Mouse (Mus musculus) left cerebral cortex, adult 2 months (tissue): ENCODE results near the gene Arl2bp. TPM values are rescaled to one million over a fixed set of nuclear protein-coding genes. Genes with fewer than 3 reads are reported as not detected.

Experiments used
- DNase-seq, 2 experiments: peaks; one replicate each; pipeline ENCODE4 v3.0.0; 2021 to 2022; ENCODE audit warnings: low spot score in 2 of 2, mixed read lengths in 1 of 2; ENCODE audit errors: extremely low spot score in 1 of 2
- H3K27ac ChIP-seq: fragments of 200-600 bp; 2 replicates; pipeline ENCODE4 v1.8.1; 2022
- H3K4me3 ChIP-seq: fragments of 200-600 bp; 2 replicates; pipeline ENCODE4 v1.8.1; 2022
- CTCF ChIP-seq: fragments of 200-600 bp; IDR thresholded peaks from 2 replicates; pipeline ENCODE4 v1.8.1; 2022; ENCODE audit warnings: antibody characterized with exemption, mild to moderate bottlenecking, moderate library complexity
- intact Hi-C: fragments of 180-260 bp; cut with DNase I; formaldehyde crosslinking; loops from one replicate; pipeline ENCODE4 v1.15.1; 2025
- total RNA-seq, 2 experiments: library from RNA; stranded (reverse); gene quantifications; 2 replicates each; pipeline ENCODE4 v1.2.3; 2021

Gene Arl2bp
- total RNA-seq, 2 experiments from 2014 or later = 147 TPM

GRCm38 (mm10) chr8:94696566-94696965, 30.2 kb downstream of the Arl2bp start:
- intact Hi-C loops = loop anchor here (10.0 kb wide), 1 partner anchor 362 kb away; no protein-coding TSS in a partner anchor
- Histone ChIP-seq H3K4me3 (peak overlapping the region; percentile 54; the same call in 1 of the 2 replicates), H3K27ac (no peak overlapping the region)
- no peak for DNase-seq
- TF ChIP-seq CTCF = no peak

- intact Hi-C loops = loop anchor here (10.0 kb wide), 1 partner anchor 363 kb away; no protein-coding TSS in a partner anchor
- no peak for TF ChIP-seq CTCF
- Histone ChIP-seq H3K27ac (no peak overlapping the region), H3K4me3 (no peak overlapping the region)
- DNase-seq = no peak
Observed at GRCm38 (mm10) chr8:94697956-94698355, 31.6 kb downstream of the Arl2bp start.

GRCm38 (mm10) chr8:94699366-94699765, 33.0 kb downstream of the Arl2bp start:
- DNase-seq = peak in 1 of 2 experiments; percentile 48
- H3K27ac ChIP-seq = no peak overlapping the region
- no peak for TF ChIP-seq CTCF
- H3K4me3 ChIP-seq = no peak overlapping the region
- intact Hi-C loops = loop anchor here (10.0 kb wide), 1 partner anchor 365 kb away; no protein-coding TSS in a partner anchor

GRCm38 (mm10) chr8:94700421-94700935, 34.1 kb downstream of the Arl2bp start:
- no peak for TF ChIP-seq CTCF
- Histone ChIP-seq H3K27ac (no peak overlapping the region), H3K4me3 (no peak overlapping the region)
- DNase-seq = no peak
- intact Hi-C loops = loop anchor here (5.0 to 10.0 kb wide), 2 partner anchors 204 to 313 kb away; partner anchors contain the start of gene Herpud1

- Histone ChIP-seq H3K4me3 (no peak overlapping the region), H3K27ac (no peak overlapping the region)
- no peak for TF ChIP-seq CTCF
- DNase-seq = no peak
- intact Hi-C loops = loop anchor here (2.0 to 10.0 kb wide), 4 partner anchors 109 to 315 kb away; partner anchors contain the start of genes Cpne2 and Herpud1
Observed at GRCm38 (mm10) chr8:94702156-94702555, 35.8 kb downstream of the Arl2bp start.

- intact Hi-C loops = loop anchor here (1.0 to 10.0 kb wide), 6 partner anchors 37 to 316 kb away; partner anchors contain the start of genes Arl2bp, Cpne2 and Herpud1
- TF ChIP-seq CTCF = peak; percentile 97
- DNase-seq = peak; percentile 79 to 80
- Histone ChIP-seq H3K4me3 (peak overlapping the region; percentile 66), H3K27ac (peak overlapping the region; percentile 83)
Observed at GRCm38 (mm10) chr8:94702844-94703813, 36.7 kb downstream of the Arl2bp start.

GRCm38 (mm10) chr8:94703972-94704668, 37.7 kb downstream of the Arl2bp start:
- TF ChIP-seq CTCF = peak; percentile 93
- Histone ChIP-seq H3K27ac (peak overlapping the region; percentile 88), H3K4me3 (peak overlapping the region; percentile 66)
- peak; percentile 98 to 100 for DNase-seq
- intact Hi-C loops = loop anchor here (1.0 to 10.0 kb wide), 8 partner anchors 38 to 317 kb away; partner anchors contain the start of genes Arl2bp, Cpne2, Cx3cl1 and Herpud1

- TF ChIP-seq CTCF = no peak
- Histone ChIP-seq H3K27ac (peak overlapping the region; percentile 88), H3K4me3 (peak overlapping the region; percentile 45)
- intact Hi-C loops = loop anchor here (1.0 to 10.0 kb wide), 4 partner anchors 68 to 317 kb away; partner anchors contain the start of genes Cx3cl1 and Herpud1
- DNase-seq = no peak
Observed at GRCm38 (mm10) chr8:94704669-94704984, 38.2 kb downstream of the Arl2bp start.

- no peak for DNase-seq
- Histone ChIP-seq H3K4me3 (no peak overlapping the region), H3K27ac (no peak overlapping the region)
- no peak for TF ChIP-seq CTCF
- intact Hi-C loops = loop anchor here (10.0 kb wide), 1 partner anchor 199 kb away; no protein-coding TSS in a partner anchor
Observed at GRCm38 (mm10) chr8:94705581-94706245, 39.3 kb downstream of the Arl2bp start.

- peak overlapping the region; percentile 66 for H3K27ac ChIP-seq
- TF ChIP-seq CTCF = no peak
- intact Hi-C loops = loop anchor here (10.0 kb wide), 1 partner anchor 198 kb away; no protein-coding TSS in a partner anchor
- DNase-seq = no peak
- no peak overlapping the region for H3K4me3 ChIP-seq
Observed at GRCm38 (mm10) chr8:94706732-94707395, 40.5 kb downstream of the Arl2bp start.

GRCm38 (mm10) chr8:94710336-94710735, 43.9 kb downstream of the Arl2bp start:
- DNase-seq = no peak
- intact Hi-C loops = no loop called here
- Histone ChIP-seq H3K27ac (no peak overlapping the region), H3K4me3 (no peak overlapping the region)
- no peak for TF ChIP-seq CTCF
